Mouse (Mus musculus): ENCODE data around the gene Ccser1.

GRCm38 (mm10) chr6:61432703-61433102 lies 252.6 kb downstream of the Ccser1 start:
- TF ChIP-seq GATA1 (IDR thresholded peaks at IDR 0.05; ENCODE audit: low read length): no peak
- no peak for TF ChIP-seq TAL1 (IDR thresholded peaks at IDR 0.05; ENCODE audit: low read length)
